Mouse (Mus musculus) heart, adult 9 months (tissue): ENCODE results near the gene Bzw2.
"Not testable (repeated sequence)": the region's sequence is repeated elsewhere in the genome, so short reads cannot be mapped to it uniquely, and the experiment has no call there.

ENCODE experiments used
- DNase-seq, 2 experiments: peaks; one replicate each; pipeline ENCODE4 v3.0.0; 2022; ENCODE audit warnings: low spot score in 2 of 2

Bzw2 gene

GRCm38 (mm10) chr12:36157638-36158308, at the start of gene Bzw2:
TSS of gene Bzw2 (minus strand) at chr12:36158080.
- peak; percentile 74 to 81 for DNase-seq

DNA sequence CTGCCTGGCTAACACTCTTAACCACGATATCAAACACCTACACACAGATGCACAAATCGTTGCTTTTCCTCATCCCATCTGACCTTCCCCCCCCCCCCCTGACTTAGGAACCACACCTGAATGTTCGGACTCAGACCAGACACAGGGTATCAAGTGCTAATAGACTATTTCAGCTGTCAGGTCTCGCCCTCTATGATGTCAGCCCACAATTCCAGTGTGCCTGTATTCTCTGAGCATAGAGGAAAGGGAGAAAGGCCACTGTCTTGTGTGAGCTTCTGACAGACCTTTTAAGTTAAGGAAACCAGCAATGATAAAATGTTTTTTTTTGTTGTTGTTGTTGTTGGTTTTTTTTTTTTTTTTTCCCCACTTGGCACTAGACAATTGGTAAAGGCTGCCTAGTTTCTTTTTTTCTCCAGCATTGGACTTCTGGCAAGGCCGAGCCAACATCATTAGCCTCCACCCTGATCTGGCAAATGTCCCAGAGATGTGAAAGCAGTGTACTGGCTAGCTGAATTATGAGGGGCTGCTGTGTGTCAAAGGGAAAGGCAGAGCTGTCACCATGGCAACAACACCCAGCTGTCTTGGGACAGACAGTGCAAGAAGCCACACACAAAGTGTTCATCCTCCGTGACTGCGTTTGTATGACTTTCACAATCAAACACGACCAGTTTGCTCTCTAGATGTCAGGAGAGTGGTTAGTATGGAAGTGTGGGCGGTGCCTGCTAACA, 49.4 kb upstream of the Bzw2 start:
- DNase-seq = peak; percentile 54 to 67

DNA sequence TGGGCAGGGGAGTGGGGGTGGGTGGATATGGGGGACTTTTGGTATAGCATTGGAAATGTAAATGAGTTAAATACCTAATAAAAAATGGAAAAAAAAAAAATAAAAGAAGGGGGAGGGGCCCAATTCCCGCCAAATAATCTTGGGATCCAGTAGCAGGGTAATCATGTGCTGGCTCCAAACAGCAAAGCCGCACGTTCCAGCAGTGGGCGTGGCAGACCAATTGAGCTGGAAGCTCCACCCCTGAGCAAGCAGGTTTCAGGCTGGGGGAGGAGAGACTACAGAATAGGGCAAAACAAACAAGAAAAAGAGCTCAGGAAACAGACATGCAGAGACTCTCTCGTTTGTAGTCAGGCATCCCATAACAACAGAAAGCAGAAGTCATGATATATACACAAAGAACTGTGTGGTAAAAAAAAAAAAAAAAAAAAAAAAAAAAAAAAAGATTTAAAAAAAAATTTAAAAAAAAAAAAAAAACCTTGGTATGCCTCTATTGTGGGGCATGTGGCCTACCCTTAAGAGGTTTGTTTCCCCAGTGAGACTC, 47.8 kb upstream of the Bzw2 start:
- not testable (repeated sequence) for DNase-seq

GRCm38 (mm10) chr12:36194976-36195375, 37.1 kb upstream of the Bzw2 start:
- DNase-seq = no peak

- no peak for DNase-seq
Observed at GRCm38 (mm10) chr12:36190343-36190742, 32.5 kb upstream of the Bzw2 start.

DNA sequence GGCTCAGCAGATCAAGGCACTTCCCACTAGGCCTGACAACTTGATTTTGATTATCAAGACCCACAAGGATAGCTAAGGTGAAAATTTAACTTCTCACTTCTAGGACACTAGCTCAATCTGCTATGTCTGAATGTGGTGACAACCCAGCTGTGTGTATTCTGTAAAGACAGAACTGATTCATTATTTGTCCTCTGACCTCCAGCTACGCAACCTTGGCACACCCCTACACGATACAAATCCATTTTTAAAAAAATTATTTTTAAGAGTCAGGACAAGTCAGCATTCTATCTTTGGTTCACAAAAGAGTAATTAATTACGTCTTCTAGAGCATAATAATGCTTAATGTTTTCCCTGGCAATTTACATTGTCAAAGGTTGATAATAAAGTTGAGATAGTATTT, 31.7 kb upstream of the Bzw2 start:
- no peak for DNase-seq

GRCm38 (mm10) chr12:36187081-36187480, 29.2 kb upstream of the Bzw2 start:
- DNase-seq = no peak

GRCm38 (mm10) chr12:36182570-36182969, 24.7 kb upstream of the Bzw2 start:
- peak; percentile 74 to 83 for DNase-seq

- no peak for DNase-seq
Observed at GRCm38 (mm10) chr12:36177227-36177626, 19.3 kb upstream of the Bzw2 start.

DNA sequence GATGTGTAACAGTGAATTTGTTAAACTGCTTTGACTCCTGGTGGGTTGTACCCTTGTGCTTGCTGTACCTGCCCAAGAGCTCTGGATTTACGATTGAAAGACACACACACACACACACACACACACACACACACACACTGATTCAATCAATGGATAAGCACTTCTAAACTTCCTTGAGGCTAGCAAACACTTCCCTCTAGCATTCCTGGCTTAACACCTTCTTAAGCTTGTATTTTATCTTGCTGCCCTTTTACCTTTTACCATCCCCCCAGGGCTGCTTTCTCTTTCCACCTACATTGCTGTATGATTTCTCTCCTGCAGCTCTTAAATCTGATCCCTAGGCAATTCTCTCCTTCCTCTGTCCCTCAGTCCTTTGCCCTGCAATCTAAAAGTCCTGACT, 7.4 kb upstream of the Bzw2 start:
- no peak for DNase-seq

- DNase-seq = no peak
Observed at GRCm38 (mm10) chr12:36164126-36164791, 6.4 kb upstream of the Bzw2 start.

GRCm38 (mm10) chr12:36157304-36157637, 609 bp downstream of the Bzw2 start:
- DNase-seq = no peak

GRCm38 (mm10) chr12:36156637-36157303, 1.1 kb downstream of the Bzw2 start, which contains the start of gene Ankmy2:
TSS of gene Ankmy2 (plus strand) at chr12:36157114.
- peak; percentile 86 to 92 for DNase-seq

DNA sequence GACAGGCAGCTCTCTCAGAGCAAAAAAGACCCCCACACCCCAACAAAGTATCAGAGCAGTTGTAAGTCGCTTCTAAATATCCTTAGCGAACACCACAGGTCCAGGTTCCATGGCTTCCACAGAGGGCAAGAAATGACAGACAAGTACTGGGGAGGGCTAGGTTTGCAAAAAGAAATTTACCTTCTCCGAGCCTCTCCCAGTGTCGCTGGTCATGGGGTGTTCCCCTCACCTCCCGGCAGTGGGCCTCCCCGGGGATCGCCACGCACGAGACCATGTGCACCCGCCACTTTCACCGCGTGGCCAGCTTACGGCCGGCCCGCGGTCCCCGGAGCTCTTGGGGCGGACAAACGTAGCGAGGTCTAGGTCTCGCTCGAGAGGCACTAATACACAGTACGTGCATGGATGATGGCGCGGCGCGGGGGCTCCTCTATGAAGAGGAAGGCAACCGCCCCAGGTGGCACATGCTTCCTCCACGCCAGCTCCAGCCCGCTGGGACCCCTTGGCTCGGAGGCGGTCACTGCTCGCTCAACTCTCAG, 1.7 kb downstream of the Bzw2 start:
- peak in 1 of 2 experiments; percentile 19 for DNase-seq

GRCm38 (mm10) chr12:36155141-36155641, 2.7 kb downstream of the Bzw2 start:
- peak in 1 of 2 experiments; percentile 39 for DNase-seq

GRCm38 (mm10) chr12:36150737-36151136, 7.1 kb downstream of the Bzw2 start:
- DNase-seq = no peak

DNA sequence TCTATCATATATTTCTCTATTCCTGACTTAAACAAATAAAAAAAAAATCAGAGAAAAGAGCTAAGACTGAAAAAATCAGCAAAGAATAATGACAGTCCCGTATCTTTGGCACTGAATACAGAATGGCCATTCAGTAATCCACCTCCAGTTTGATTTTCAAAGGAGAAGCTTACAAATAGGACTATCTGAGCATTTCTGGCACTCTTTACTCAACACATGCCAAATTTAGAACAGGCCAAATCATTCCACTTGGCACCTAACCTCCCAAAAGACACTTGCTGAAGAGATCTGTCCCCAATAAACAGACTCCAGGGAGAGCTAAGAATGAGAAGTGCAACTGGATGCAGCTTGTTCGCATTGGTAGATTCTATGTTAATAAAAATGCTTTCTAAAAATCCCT, 7.6 kb downstream of the Bzw2 start:
- DNase-seq = peak; percentile 20 to 57

DNA sequence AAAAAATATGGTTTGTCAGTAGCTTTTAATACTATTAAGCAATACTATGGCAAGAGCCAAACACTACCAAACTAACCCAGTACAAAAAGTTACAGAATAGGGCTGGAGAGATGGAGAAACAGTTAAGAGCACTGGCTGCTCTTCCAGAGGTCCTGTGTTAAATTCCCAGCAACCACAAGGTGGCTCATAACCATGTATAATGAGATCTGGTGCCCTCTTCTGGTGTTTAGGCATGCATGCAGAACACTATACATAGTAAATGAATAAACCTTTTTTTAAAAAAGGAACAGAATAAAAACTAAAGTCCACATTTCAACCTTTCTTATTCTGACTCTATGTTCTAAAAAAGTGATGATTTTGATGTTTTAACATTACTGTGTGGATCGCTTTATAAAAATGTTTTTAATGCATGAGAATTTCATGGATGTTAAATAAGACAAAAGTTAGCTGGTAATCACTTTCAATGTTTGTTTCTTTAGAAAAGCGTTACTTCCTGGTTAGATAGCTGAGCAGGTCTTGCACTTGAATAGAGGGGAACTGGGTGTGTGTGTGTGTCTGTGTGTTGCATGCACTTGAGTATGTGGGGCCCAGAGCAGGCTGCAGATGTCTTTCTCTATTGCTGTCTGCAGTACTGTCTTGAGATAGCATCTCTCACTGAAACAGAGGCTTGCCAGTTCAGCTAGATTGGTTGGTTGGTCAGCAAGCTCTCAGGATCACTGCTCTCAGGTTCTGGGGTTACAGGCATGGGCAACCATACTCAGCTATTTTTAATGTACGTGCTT, 11.5 kb downstream of the Bzw2 start:
- DNase-seq = no peak

GRCm38 (mm10) chr12:36140401-36140800, 17.5 kb downstream of the Bzw2 start:
- DNase-seq = no peak

GRCm38 (mm10) chr12:36137192-36137591, 20.7 kb downstream of the Bzw2 start:
- peak; percentile 34 to 42 for DNase-seq

GRCm38 (mm10) chr12:36136285-36136684, 21.6 kb downstream of the Bzw2 start:
- DNase-seq = no peak
